Mouse (Mus musculus) mouse embryonic stem cell (cell line): ENCODE measurements around the gene Zcchc7.

Experiments used
- in situ Hi-C, 2 experiments: fragments of 300-500 bp; cut with MboI; formaldehyde crosslinking; loops; 1 replicate in 1 of 2; 3 replicates in 1 of 2; pipeline ENCODE4 v1.14.3; 2019 to 2020; ENCODE audit warnings: low sequenced_read_pairs in 2 of 2, low pct_unique_long_range_greater_than_20kb in 1 of 2, mixed read lengths in 1 of 2; ENCODE audit not compliant: unreplicated experiment in 1 of 2

The Zcchc7 gene

DNA sequence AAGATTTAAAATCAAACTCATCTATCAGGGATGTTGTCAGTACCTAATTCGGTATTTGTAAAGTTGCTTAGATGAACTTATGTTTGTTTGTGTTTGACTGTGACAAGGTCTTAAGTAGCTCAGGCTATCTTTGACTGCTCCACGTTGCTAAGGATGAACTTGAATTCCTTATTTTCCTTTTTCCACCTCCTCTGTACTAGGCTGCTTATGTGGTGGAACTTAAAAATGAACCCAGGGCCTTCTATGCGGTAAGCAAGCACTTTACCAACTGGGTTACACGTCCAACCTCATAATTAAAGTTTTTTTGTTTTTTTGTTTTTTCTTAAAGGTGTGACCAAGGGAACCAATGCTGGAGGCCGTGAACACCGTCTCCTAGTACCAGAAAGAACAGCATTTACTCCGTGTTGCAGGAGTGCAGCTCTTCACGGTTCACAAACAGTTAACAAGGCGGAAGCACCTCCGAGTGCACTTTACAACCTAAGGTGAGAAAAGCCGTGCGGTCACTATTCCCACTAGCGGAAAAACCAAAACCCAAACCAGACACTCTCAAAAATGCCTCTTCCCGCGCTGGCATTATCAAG, at the start of gene Zcchc7:
Gene Zcchc7, plus strand, starts transcription at position 325 of the 581 bp plus-strand sequence.
- in situ Hi-C loops = no loop called here

DNA sequence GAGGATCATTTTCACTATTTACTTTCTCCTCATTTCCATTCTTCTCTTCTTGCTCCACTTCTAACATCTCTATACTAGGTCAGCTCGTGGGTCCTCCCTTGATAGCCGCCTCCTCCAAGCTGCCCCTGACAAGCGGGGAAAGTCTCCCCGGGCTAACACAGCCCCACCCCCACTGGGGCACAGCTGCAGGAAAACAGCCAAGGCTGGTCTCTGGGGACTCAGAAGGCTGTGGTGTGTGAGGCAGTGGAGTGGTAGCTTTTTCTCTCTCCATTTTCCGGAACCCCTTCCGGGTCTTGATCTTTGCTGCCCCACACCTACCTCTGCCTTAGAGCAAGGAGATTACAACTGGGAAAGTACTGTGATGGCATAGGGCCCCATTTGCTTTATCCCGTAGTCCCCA, 49.7 kb upstream of the Zcchc7 start:
- in situ Hi-C loops = loop anchor here in 1 of 2 experiments (25.0 kb wide), 1 partner anchor 1631 kb away; the partner anchor contains the start of gene Foxe1

DNA sequence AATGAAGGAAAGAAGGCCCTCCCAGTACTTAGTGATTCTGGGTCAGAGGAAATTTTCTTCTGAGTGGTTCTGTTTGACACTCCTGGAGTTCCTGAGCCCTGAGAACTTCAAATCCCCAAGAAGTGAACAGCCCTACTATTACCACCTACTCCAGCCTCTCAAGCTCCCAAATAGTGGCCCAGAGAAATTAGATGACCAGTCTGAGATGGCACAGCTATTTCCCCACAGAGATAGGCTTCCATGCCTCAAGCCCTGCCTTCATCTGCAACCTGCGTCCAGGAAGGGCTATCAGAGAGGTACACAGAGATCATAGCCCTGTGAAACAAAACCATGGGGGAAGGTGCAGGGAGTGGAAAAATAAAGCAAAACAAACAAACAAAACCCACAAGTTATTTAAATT, 48.8 kb upstream of the Zcchc7 start:
- in situ Hi-C loops = loop anchor here in 1 of 2 experiments (25.0 kb wide), 1 partner anchor 1630 kb away; the partner anchor contains the start of gene Foxe1

DNA sequence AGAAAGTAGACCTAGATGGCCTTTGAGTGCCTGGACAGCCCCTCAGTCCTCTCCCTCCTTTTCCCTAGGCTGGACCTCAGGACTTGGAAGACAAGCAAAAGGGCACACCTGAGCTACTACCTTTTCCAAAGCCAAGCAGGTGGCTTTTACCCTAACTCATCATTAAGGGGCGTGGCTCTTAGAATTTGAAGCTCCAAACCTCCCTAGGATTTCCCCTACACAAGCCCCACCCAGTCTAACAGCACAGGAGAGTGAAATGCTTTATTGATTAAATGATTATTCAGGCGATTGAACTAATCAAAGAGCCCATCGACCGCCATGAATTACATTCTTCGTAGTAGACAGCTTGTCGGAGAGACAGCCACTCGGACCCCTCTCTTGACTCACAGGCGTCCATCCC, 47.4 kb upstream of the Zcchc7 start:
- in situ Hi-C loops = loop anchor here in 1 of 2 experiments (25.0 kb wide), 1 partner anchor 1629 kb away; the partner anchor contains the start of gene Foxe1

DNA sequence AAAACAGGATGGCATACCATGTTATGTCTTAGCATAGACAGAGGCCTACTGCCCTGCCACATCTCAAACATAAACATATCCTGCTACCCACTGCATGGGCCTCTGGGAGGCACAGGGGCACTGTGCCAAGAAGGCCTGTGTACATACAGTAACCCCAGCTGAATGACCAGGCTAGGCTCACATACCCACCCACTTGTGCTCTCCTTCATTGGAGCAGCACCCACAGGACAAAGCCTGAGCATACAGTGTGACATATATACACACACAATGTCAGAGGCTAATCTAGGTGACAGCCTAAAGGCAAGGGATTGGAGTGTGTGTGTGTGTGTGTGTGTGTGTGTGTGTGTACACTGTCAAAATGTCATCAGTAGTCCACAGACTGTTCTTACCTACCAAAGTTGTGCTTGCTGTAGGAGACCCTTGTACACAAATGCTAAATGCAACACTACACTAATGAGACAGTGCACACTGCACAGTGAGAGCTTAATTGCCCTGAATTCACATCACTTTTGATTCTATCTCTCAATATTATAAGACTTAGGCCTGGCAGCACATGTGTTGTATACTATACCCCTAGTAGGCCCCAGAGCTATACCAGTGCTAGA, 46.5 kb upstream of the Zcchc7 start:
- in situ Hi-C loops = loop anchor here in 1 of 2 experiments (25.0 kb wide), 1 partner anchor 1628 kb away; the partner anchor contains the start of gene Foxe1

DNA sequence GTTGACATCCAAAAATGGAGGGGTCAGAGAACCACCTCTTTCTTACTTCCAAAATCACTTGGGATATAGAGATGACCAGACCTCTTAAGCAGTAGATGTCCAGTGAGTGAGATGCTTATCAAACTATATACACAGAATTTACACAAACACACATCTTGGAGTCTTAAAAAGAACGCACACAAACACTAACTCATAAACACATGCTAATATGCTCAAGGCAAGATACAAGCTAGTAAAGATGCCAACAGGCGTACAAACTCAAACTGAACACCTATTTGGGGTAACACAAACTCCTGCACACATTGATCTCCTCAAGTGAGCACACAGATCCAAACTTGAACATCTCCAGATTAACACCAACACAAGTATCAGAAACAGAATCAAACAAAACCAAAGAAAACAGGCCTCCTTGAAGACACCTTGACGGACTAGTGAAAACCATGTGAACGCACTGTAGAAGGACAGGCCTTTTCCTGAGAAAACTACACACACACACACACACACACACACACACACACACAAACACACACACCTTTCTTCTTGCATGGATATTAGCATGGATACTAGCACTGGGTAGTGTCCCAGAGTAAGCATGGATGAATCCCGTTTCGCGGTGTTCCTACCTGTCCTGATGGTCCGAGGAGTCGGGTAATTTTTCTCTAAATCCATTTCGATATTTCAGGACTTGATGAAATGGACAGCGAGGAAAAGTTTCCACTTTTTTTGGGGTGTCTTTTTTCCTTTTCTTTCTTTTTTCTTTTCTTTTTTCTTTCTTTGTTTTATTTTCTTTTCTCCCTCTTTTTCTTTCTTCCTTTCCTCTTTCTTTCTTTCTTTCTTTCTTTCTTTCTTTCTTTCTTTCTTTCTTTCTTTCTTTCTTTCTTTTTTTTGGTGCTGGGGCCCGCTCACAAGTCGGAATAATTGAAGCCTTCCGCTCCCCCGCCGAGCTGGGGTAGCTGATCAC, 45.7 kb upstream of the Zcchc7 start, which contains the start of gene Pax5:
Gene Pax5, minus strand, starts transcription at position 748 of the 961 bp plus-strand sequence.
- in situ Hi-C loops = loop anchor here in 1 of 2 experiments (25.0 kb wide), 1 partner anchor 1627 kb away; the partner anchor contains the start of gene Foxe1

DNA sequence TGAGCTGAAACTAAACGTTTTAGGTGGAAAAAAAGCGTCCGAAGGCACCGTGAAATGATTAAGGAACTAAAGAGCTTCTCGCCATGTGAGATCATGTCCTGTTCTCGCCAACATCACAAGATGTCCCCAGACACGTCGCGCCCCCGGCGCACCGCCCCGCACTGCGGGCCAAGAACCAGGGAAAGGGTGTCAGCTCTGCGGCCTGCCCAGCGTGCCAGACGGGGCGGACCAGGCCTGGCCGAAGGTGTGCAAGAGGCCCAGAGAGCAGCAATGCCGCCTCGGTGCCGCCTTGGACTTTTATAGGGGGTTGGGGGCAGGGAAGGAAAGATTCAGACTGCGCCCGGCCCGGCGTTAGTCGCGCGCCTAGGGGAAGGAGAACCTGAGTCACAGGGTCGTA, 45.0 kb upstream of the Zcchc7 start:
- in situ Hi-C loops = loop anchor here in 1 of 2 experiments (25.0 kb wide), 1 partner anchor 1627 kb away; the partner anchor contains the start of gene Foxe1

DNA sequence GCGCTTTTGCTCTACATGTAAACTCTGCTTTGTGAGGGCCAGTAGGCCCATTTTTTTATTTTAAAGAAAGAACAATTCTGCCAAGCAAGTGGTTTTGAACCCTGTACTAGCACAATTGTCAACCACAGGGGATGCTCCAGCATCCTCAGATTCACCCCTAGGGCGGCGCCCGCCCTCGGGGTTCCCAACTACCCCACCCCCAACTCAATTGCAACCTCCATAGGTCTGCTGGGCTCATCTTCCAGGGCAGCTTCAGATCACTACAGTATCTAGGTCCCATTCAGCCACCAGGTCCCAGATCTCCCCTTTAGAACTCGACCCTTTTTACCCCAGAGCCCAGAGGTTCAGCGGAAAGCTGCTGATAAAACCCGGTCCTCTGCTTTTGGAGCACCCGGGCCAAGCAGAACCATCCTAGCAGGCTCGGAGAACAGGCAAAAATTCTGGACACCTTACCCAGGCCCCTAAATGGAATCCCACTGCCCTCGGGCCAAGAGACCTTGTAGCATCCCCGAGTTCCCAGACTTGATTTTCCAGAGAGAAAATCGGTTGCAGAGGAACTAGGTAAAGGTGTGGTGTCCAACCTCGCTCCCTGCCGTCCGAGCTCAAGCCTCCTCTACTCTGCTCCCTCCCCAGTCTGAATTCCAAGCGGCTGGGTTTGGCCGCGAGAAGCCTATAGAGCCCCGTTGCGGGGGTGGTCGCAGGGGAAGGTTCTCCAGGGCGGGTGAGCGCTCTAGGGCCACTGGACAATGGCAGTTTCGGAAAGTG, 44.4 kb upstream of the Zcchc7 start:
- in situ Hi-C loops = loop anchor here in 1 of 2 experiments (25.0 kb wide), 1 partner anchor 1626 kb away; the partner anchor contains the start of gene Foxe1

DNA sequence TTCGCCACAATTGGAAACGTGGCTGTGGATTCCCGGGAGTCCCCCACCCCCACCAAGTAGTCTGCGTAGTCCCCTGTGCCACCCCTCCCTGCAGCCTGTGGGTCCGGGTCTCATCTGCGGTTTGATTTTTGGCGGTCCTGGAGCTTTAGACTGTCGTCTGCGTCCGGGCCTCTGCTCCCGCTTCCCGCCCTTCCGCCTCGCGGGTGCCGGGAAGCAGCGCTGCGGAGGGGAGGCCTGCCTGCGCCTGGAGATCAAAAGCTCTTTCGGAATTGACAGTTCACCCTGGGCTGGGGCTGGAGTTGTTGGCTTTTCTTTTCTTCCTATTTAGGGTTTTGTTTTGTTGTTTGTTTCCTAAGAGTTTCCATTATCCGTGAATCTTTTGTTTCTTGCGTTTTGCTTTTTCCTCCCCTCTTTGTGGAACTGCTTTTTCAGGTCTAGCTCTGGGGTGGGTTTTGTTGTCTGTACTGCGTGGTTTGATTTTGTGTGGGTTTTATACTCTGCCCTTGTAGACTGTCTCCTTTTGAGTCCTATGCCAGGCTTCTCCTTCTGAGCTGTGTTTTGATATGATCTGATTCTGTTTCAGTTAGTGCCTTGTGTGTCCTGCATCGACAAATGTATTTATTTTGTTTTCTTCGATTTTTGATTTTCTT, 43.5 kb upstream of the Zcchc7 start:
- in situ Hi-C loops = loop anchor here in 1 of 2 experiments (25.0 kb wide), 1 partner anchor 1625 kb away; the partner anchor contains the start of gene Foxe1

DNA sequence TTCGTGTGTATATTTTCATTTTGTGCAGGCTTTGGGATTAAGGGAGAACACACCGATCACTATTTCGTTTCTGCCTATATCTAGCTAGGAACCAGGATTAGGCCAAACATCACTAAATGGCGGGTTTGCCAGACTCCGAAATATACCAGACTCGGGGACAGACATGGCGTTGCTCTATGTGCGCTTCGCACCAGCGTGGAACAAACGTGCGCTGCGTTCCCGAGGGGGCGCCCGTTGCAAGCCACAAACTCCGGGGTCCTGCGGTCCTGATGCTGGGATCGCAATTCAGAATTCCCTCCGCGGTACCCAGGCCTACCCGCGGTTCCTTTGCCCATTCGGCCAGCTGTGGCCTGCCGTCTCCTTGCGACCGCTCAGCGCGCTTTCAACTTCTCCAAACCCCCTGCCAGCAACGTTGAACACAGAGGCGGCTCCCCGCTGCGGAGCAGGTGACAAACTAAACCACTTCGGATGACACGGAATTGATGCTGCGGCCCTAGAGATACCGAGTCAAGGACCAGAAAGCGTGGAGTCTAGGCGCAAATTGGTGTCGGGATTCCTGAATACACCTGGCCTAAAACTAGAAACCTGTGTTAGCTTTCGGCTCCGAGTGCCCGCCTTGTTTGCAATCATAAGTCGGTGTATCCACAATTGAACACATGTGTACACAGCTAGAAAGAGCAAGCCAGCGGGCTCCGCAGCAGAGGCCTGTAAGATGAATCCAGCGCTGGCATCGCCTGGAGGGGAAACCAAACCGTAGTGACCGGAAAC, 42.7 kb upstream of the Zcchc7 start:
- in situ Hi-C loops = loop anchor here in 1 of 2 experiments (25.0 kb wide), 1 partner anchor 1624 kb away; the partner anchor contains the start of gene Foxe1

DNA sequence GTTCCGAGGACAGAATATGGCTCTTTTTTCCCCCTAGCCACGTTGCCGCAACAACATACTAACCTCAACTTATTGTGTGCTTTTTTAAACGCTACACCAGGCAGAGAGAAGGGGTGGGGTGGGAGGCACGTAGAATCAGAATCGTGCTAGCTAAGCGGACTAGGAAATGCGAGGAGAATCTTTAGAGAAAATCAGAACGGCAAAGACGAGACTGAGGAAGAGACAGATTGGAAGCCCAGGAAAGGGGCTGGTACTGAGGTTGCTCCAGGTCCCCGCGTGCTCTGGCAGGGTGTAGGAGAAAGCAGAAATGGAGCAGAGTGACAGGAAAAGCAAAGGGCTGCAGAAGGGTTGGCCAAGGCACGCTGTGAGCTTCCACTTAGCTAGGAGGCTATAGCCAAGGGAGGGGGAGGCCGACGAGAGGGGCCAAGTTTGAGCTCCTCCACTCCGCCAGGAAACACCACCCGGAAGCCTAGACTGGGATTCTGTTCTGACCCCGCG, 42.1 kb upstream of the Zcchc7 start:
- in situ Hi-C loops = loop anchor here in 1 of 2 experiments (25.0 kb wide), 1 partner anchor 1624 kb away; the partner anchor contains the start of gene Foxe1

DNA sequence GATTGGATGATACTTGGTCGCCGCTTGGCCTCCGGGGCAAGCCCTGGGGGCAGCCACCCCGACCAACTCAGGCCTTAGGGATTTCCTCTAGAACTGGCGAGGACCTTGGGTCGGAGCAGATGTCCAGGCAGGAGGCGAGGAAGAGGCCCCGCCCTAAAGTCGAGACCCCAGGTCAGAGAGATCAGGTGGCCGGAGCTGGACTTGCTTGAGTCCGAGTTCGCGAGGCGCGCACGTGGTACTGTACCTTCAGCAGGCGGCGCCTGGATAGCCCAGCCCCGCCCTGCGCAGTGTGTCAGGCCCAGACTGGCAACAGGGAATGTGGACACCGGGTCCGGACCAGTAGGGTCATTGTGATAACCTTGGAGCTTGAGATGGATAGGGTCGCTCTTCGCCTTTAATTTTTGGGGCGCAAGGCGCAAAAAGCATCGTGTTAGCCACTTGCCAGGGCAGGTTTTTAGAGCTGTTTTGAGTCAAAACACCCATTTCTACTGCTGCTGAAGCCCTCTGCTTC, 41.5 kb upstream of the Zcchc7 start:
- in situ Hi-C loops = loop anchor here in 1 of 2 experiments (25.0 kb wide), 1 partner anchor 1623 kb away; the partner anchor contains the start of gene Foxe1

DNA sequence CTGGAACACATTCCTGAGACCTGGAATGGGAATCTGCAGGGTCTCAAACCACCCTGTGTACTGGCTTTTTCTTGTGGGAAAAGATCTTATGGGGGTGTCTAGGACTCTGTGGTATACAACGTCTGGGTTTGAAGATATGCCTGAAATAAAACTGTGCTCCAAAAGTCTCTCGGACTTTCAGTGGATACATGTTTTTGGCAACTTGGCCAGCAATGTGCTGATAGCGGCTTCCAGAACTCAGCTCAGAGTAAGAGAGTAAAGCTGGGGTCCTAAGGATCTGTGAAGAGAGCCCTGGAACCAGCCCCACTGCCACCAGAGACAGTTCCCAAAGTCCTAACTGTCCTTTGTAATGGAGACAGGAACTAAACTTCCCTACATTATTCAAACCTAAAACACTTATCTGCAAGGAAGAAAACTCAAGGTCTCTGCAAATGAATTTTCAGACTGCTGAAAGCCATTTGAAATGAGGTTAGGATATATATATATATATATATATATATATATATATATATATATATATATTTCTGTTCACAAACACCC, 40.0 kb upstream of the Zcchc7 start:
- in situ Hi-C loops = loop anchor here in 1 of 2 experiments (25.0 kb wide), 1 partner anchor 1622 kb away; the partner anchor contains the start of gene Foxe1

DNA sequence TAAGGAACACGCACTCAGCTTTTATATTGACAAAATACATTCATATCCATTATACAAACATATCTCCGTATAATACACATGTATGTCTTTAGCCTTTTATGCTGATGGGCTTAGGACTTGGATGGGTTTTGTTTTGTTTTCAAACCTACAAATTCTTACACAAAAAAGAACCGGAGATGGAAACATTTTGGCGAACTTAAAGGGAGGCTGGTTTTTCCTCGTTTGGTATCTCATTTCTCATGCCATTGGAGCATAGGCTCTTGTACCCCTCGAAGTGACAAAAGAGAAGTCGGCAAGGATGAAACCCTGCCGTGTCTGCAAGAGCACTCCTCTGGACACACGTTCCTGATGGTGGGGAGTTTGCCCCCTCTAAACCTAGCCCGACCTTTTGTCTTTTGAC, 39.3 kb upstream of the Zcchc7 start:
- in situ Hi-C loops = loop anchor here in 1 of 2 experiments (25.0 kb wide), 1 partner anchor 1621 kb away; the partner anchor contains the start of gene Foxe1

DNA sequence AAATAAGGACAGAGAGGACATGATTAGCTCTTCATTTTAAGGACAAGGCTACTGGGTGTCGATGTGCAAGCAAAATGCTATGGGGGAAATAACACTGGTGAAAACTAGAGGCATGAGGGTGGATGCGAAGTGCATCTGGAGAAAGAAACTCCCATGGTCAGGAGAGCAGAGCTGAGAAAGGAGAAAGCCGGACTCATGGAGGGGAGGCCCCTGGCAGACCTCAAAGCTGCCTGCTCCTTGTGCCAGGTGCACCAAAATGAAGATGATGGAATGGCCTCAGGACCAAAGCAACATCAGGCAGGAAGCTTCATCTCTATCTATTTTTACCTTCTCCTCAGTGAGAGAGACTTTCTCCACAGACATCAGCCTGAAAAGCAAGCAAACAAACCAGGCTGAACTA, 38.0 kb upstream of the Zcchc7 start:
- in situ Hi-C loops = loop anchor here in 1 of 2 experiments (25.0 kb wide), 1 partner anchor 1620 kb away; the partner anchor contains the start of gene Foxe1
